36 mouse cellular contexts compared by ENCODE assay signal in genomic region chr19:46167169-46167568, GRCm38 (mm10). TPM values are rescaled to one million over a fixed set of nuclear protein-coding genes. Genes with fewer than 3 reads are reported as not detected.
"Had no signal": no experiment of that assay in that cellular context is flagged by ENCODE, and none has a peak within 500 bp of the region (broad histone marks: within the 10 kb centered on the region; RNA-seq: fewer than 3 reads in every experiment).

No protein-coding gene starts in this region.

RNA-seq across cellular contexts. Expression of gene Pitx3, which starts 19.0 kb away (rescaled TPM):
- total RNA-seq: heart, postnatal 4 days; hematopoietic stem cell, adult 5-6 weeks; layer of hippocampus, adult 18-20 months; layer of hippocampus, adult 2 months; layer of hippocampus, adult 8-10 months; layer of hippocampus, postnatal 10 days; layer of hippocampus, postnatal 14 days; layer of hippocampus, postnatal 25 days; layer of hippocampus, postnatal 36 days; left cerebral cortex, adult 18-20 months; left cerebral cortex, adult 2 months; left cerebral cortex, adult 8-10 months had no signal
- polyA plus RNA-seq: heart, postnatal 0 days; hindbrain, embryonic 10.5 days; hindbrain, embryonic 14.5 days; hindbrain, postnatal 0 days; inflammation-experienced regulatory T-cells, adult 6 months; intestine, embryonic 14.5 days; intestine, embryonic 15.5 days; intestine, embryonic 16.5 days; intestine, postnatal 0 days; kidney, embryonic 14.5 days; kidney, postnatal 0 days; large intestine, adult 2 months had no signal

RNA-seq across cellular contexts. Expression of gene Elovl3, which starts 35.5 kb away (rescaled TPM):
- total RNA-seq: heart, postnatal 4 days; hindbrain, postnatal 0 days; layer of hippocampus, adult 18-20 months; layer of hippocampus, adult 2 months; layer of hippocampus, adult 8-10 months; layer of hippocampus, postnatal 10 days; layer of hippocampus, postnatal 14 days; layer of hippocampus, postnatal 25 days; layer of hippocampus, postnatal 36 days; left cerebral cortex, adult 18-20 months; left cerebral cortex, adult 2 months; left cerebral cortex, adult 8-10 months had no signal
- polyA plus RNA-seq: heart, embryonic 11.5 days; heart, embryonic 12.5 days; heart, embryonic 13.5 days; heart, embryonic 14.5 days; heart, embryonic 15.5 days; heart, embryonic 16.5 days; heart, postnatal 0 days; hindbrain, embryonic 10.5 days; hindbrain, embryonic 11.5 days; hindbrain, embryonic 12.5 days; hindbrain, embryonic 13.5 days; hindbrain, embryonic 14.5 days; hindbrain, embryonic 16.5 days; hindbrain, postnatal 0 days; inflammation-experienced regulatory T-cells, adult 6 months; intestine, embryonic 14.5 days; intestine, embryonic 15.5 days; intestine, embryonic 16.5 days; intestine, postnatal 0 days; kidney, embryonic 14.5 days; kidney, embryonic 15.5 days; kidney, embryonic 16.5 days; large intestine, adult 2 months had no signal
